Mouse (Mus musculus) brain, embryonic 14.5 days (tissue): ENCODE data around the gene Spag6.

Experiments used
- CTCF ChIP-seq: fragments of 200-500 bp; IDR thresholded peaks from 2 replicates; pipeline ENCODE4 v1.5.1; 2012; ENCODE audit warnings: inconsistent platforms, mild to moderate bottlenecking, moderate library complexity, borderline replicate concordance; ENCODE audit not compliant: insufficient read depth, insufficient read length; ENCODE audit errors: extremely low read depth
- POLR2A ChIP-seq: fragments of 200-500 bp; IDR thresholded peaks from 2 replicates; pipeline ENCODE4 v1.6.1; 2012; ENCODE audit warnings: mild to moderate bottlenecking, inconsistent platforms, borderline replicate concordance; ENCODE audit not compliant: poor library complexity, insufficient read depth, insufficient read length, severe bottlenecking; ENCODE audit errors: extremely low read depth

DNA sequence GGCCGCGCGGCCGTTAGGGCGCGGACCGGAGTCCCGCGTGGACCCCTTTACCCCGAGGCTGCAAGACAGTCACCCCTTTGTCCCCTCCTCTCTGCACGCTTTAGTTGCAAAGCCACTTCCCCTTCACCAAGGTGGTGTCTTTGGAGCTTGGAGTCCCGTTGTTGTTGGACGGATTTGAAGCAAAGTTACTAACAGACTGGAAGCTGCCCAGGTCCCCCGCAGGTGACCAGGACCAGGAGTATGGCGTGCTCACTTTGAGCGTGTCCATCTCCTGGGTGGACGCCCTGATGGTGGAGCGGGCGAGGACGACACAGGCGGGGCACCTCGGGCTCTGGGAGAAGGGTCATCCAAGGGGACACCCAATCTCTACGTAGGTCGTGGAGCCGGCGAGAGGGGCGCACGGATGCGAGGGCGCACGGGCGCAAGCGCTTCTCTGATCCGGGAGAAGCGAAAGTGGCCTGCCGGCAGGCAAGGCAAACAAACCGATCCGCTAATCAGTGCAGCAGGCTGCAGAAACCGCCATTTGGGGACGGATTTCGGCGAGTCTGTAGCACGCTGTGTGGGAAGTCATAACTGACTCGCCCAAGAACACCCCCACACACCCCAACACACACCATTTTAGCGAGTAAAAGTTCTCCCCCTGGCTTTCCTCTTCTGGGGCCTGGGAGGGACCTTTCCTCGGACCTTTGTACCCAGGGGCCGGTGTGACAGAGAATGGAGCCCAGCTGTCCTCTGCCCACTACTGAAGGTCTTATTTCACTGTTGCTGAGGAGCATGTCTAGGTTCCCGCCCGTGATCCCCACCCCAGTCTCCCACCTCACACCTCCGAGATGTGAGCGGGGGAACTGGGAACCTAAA, 4.5 kb upstream of the Spag6 start:
- no peak for TF ChIP-seq CTCF
- TF ChIP-seq POLR2A, result no peak
